8 mouse cellular contexts compared by ENCODE assay signal in genomic region chr19:46396686-46397435, GRCm38 (mm10). TPM values are rescaled to one million over a fixed set of nuclear protein-coding genes. Genes with fewer than 3 reads are reported as not detected.
DNase-seq lines count a peak whose midpoint lies in the region; ATAC-seq lines count a peak whose summit lies in the region.

Sufu (plus strand) TSS chr19:46396896.

- peak within 1 kb of the TSS; percentile 86 for H3K9ac ChIP-seq in forebrain, embryonic 11.5 days (ENCODE audit: low read length)
- H3K9ac ChIP-seq in heart, embryonic 16.5 days (ENCODE audit: low read length), result peak within 1 kb of the TSS; percentile 93
- peak within 1 kb of the TSS; percentile 83 for H3K9ac ChIP-seq in liver, embryonic 15.5 days
- peak within 1 kb of the TSS; percentile 85 for H3K9ac ChIP-seq in neural tube, embryonic 12.5 days

- H3K4me2 ChIP-seq in forebrain, embryonic 11.5 days (ENCODE audit: low read depth, low read length, severe bottlenecking), result peak within 1 kb of the TSS; percentile 81
- peak within 1 kb of the TSS; percentile 92 for H3K4me2 ChIP-seq in heart, embryonic 16.5 days (ENCODE audit: low read depth, low read length)
- peak within 1 kb of the TSS; percentile 99 for H3K4me2 ChIP-seq in liver, embryonic 15.5 days
- peak within 1 kb of the TSS; percentile 87 for H3K4me2 ChIP-seq in neural tube, embryonic 12.5 days (replicated peaks)

- WGBS in forebrain, embryonic 11.5 days, result under 1% methylated on average over 57 of the region's 57 CpGs
- 1% methylated on average over 56 of the region's 57 CpGs for WGBS in heart, embryonic 16.5 days
- under 1% methylated on average over 57 of the region's 57 CpGs for WGBS in liver, embryonic 15.5 days (ENCODE audit: insufficient replicate concordance)
- under 1% methylated on average over 57 of the region's 57 CpGs for WGBS in neural tube, embryonic 12.5 days

- peaks cover 15% of the 10 kb centered on the region for H3K4me1 ChIP-seq in forebrain, embryonic 11.5 days (replicated peaks; ENCODE audit: control insufficient read depth, insufficient read depth, low read length)
- H3K4me1 ChIP-seq in heart, embryonic 16.5 days (ENCODE audit: control insufficient read depth, insufficient read depth, low read length), result peaks cover 39% of the 10 kb centered on the region
- H3K4me1 ChIP-seq in liver, embryonic 15.5 days (replicated peaks), result peaks cover 54% of the 10 kb centered on the region
- H3K4me1 ChIP-seq in neural tube, embryonic 12.5 days, result peaks cover 40% of the 10 kb centered on the region

- H3K4me3 ChIP-seq in forebrain, embryonic 11.5 days (ENCODE audit: low read depth, low read length), result peak within 1 kb of the TSS; percentile 87
- peak within 1 kb of the TSS; percentile 98 for H3K4me3 ChIP-seq in heart, embryonic 16.5 days (ENCODE audit: low read length)
- peak within 1 kb of the TSS; percentile 82 for H3K4me3 ChIP-seq in liver, embryonic 15.5 days (replicated peaks)
- peak within 1 kb of the TSS; percentile 82 for H3K4me3 ChIP-seq in neural tube, embryonic 12.5 days

- peak; percentile 90 for ATAC-seq in forebrain, embryonic 11.5 days (replicated peaks; ENCODE audit: low FRiP score)
- peak; percentile 88 for ATAC-seq in heart, embryonic 16.5 days (replicated peaks; ENCODE audit: extremely low read depth, insufficient read depth, low FRiP score)
- peak; percentile 78 for ATAC-seq in liver, embryonic 15.5 days (ENCODE audit: insufficient read depth)
- ATAC-seq in neural tube, embryonic 12.5 days (ENCODE audit: low FRiP score, low read depth), result peak; percentile 86

- H3K27me3 ChIP-seq in forebrain, embryonic 11.5 days (ENCODE audit: control insufficient read depth, insufficient read depth, low read length), result no peaks in the 10 kb centered on the region
- no peaks in the 10 kb centered on the region for H3K27me3 ChIP-seq in heart, embryonic 16.5 days (ENCODE audit: control insufficient read depth, insufficient read depth, low read length)
- no peaks in the 10 kb centered on the region for H3K27me3 ChIP-seq in liver, embryonic 15.5 days
- no peaks in the 10 kb centered on the region for H3K27me3 ChIP-seq in neural tube, embryonic 12.5 days (replicated peaks)

- peak within 1 kb of the TSS; percentile 79 for H3K27ac ChIP-seq in forebrain, embryonic 11.5 days (ENCODE audit: low read depth, low read length)
- peak within 1 kb of the TSS; percentile 84 for H3K27ac ChIP-seq in heart, embryonic 16.5 days (ENCODE audit: low read length)
- H3K27ac ChIP-seq in liver, embryonic 15.5 days (replicated peaks), result peak within 1 kb of the TSS; percentile 77
- H3K27ac ChIP-seq in neural tube, embryonic 12.5 days, result peak within 1 kb of the TSS; percentile 66; the same call in 1 of the 2 replicates

- DNase-seq in CD8-positive naive resting alpha-beta T cell, adult 2 months (ENCODE audit: low read depth in 2 of 2, low spot score in 2 of 2), result peak; percentile 95 to 98
- peak; percentile 99 for DNase-seq in c-Kit-positive CD71-negative TER-119-negative erythroid progenitor cells, embryonic 14.5 days (ENCODE audit: low read depth)
- peak; percentile 99 for DNase-seq in forebrain, embryonic 11.5 days (ENCODE audit: low spot score)
- peak; percentile 98 for DNase-seq in kidney, postnatal 36 days
- peak; percentile 98 for DNase-seq in telencephalon, adult 2 months (ENCODE audit: low read depth, low spot score)

- H3K36me3 ChIP-seq in forebrain, embryonic 11.5 days (ENCODE audit: control insufficient read depth, insufficient read depth, low read length), result no peaks in the 10 kb centered on the region; the same call in 1 of the 2 replicates
- peaks cover 6% of the 10 kb centered on the region; the same call in 1 of the 2 replicates for H3K36me3 ChIP-seq in heart, embryonic 16.5 days (ENCODE audit: control insufficient read depth, insufficient read depth)
- H3K36me3 ChIP-seq in liver, embryonic 15.5 days (replicated peaks), result peaks cover 9% of the 10 kb centered on the region; the same call in 1 of the 2 replicates
- peaks cover 10% of the 10 kb centered on the region; the same call in 1 of the 2 replicates for H3K36me3 ChIP-seq in neural tube, embryonic 12.5 days

- H3K9me3 ChIP-seq in forebrain, embryonic 11.5 days (ENCODE audit: control insufficient read depth, low read length), result no peaks in the 10 kb centered on the region
- no peaks in the 10 kb centered on the region for H3K9me3 ChIP-seq in heart, embryonic 16.5 days (replicated peaks; ENCODE audit: control insufficient read depth, low read length)
- H3K9me3 ChIP-seq in liver, embryonic 15.5 days (replicated peaks), result no peaks in the 10 kb centered on the region
- no peaks in the 10 kb centered on the region for H3K9me3 ChIP-seq in neural tube, embryonic 12.5 days

RNA-seq across cellular contexts. Expression of gene Sufu, which starts in this region (rescaled TPM):
- polyA plus RNA-seq in forebrain, embryonic 11.5 days (2014; fragmentation: Nextera tagmentation; extraction: Ambion mirVana), result 48.3 and 48.6 TPM in 2 replicates
- 17.6 and 18.8 TPM in 2 replicates for polyA plus RNA-seq in heart, embryonic 16.5 days (2015; fragmentation: Nextera tagmentation; extraction: Ambion mirVana)
- polyA plus RNA-seq in liver, embryonic 15.5 days (2015; fragmentation: Nextera tagmentation; extraction: Ambion mirVana), result 5.4 and 5.8 TPM in 2 replicates
- 36.3 and 37.3 TPM in 2 replicates for polyA plus RNA-seq in neural tube, embryonic 12.5 days (2016; fragmentation: Nextera tagmentation; extraction: Ambion mirVana)

Comparison
In these comparisons a context has a peak if more than half of its experiments do, and no peak if none do; other contexts are left out.
1. Peak in every context shown above with its lines: DNase-seq, ATAC-seq, H3K4me3 ChIP-seq and H3K27ac ChIP-seq.